Mouse (Mus musculus) cerebellum, adult 2 months (tissue): Measurements from ENCODE around the gene Arl4a. TPM values are rescaled to one million over a fixed set of nuclear protein-coding genes. Genes with fewer than 3 reads are reported as not detected.

Experiments
- DNase-seq, 2 experiments: peaks; one replicate each; pipeline ENCODE4 v3.0.0; 2021
- H3K27ac ChIP-seq: fragments of 200-500 bp; 2 replicates; pipeline ENCODE4 v1.5.1; 2012; ENCODE audit warnings: low read length, control low read depth, inconsistent platforms; ENCODE audit not compliant: insufficient read depth
- H3K27me3 ChIP-seq: fragments of 200-500 bp; 2 replicates; pipeline ENCODE4 v1.6.1; 2012; ENCODE audit warnings: inconsistent platforms, mild to moderate bottlenecking, low read length, moderate library complexity; ENCODE audit not compliant: control insufficient read depth, insufficient read depth
- H3K4me1 ChIP-seq: fragments of 200-500 bp; 2 replicates; pipeline ENCODE4 v1.6.1; 2011; ENCODE audit warnings: low read length; ENCODE audit not compliant: control insufficient read depth, insufficient read depth
- H3K4me3 ChIP-seq: fragments of 200-500 bp; replicated peaks from 2 replicates; pipeline ENCODE3; 2011; ENCODE audit warnings: mild to moderate bottlenecking, low read depth, low read length, control low read depth; ENCODE audit not compliant: insufficient read depth
- CTCF ChIP-seq: fragments of 200-500 bp; IDR thresholded peaks from 2 replicates; pipeline ENCODE4 v1.5.1; 2011; ENCODE audit warnings: low read depth, mild to moderate bottlenecking, control low read depth, low read length, moderate library complexity, borderline replicate concordance; ENCODE audit not compliant: insufficient read depth
- POLR2A ChIP-seq: fragments of 200-500 bp; IDR thresholded peaks from 2 replicates; pipeline ENCODE4 v1.6.1; 2011; ENCODE audit warnings: low read length, control low read depth, borderline replicate concordance; ENCODE audit not compliant: insufficient read depth
- WGBS: fragments of 180-500 bp; shearing (Covaris S2); methylation state at CpG from one replicate; pipeline ENCODE4 v1.1.7; 2018; 5-methylcytosine and 5-hydroxymethylcytosine counted together
- polyA plus RNA-seq: library from polyadenylated mRNA; depleted of rRNA; stranded (reverse); fragments of >200 nt; gene quantifications from 2 replicates; pipeline ENCODE4 v1.2.3, GENCODE M21; 2012

The Arl4a gene
- polyA plus RNA-seq, 1 experiment = 24.0 TPM

- no peaks in the 10 kb centered on the region for H3K4me1 ChIP-seq
- TF ChIP-seq POLR2A (no peak), CTCF (no peak)
- no peaks in the 10 kb centered on the region for H3K27me3 ChIP-seq
- H3K4me3 ChIP-seq = no peak overlapping the region
- DNase-seq = no peak
- H3K27ac ChIP-seq = no peak overlapping the region
- 91% methylated on average over 3 of the region's 3 CpGs for WGBS
These were observed 14.7 kb downstream of the Arl4a start for GRCm38 (mm10) chr12:40023014-40023642.

- Histone ChIP-seq H3K4me1 (no peaks in the 10 kb centered on the region), H3K4me3 (no peak overlapping the region), H3K27me3 (no peaks in the 10 kb centered on the region), H3K27ac (no peak overlapping the region)
- no peak for DNase-seq
- WGBS = 69% methylated on average over 3 of the region's 3 CpGs
- TF ChIP-seq CTCF = no peak
These were observed 15.5 kb downstream of the Arl4a start for GRCm38 (mm10) chr12:40022344-40022743.

- TF ChIP-seq CTCF (no peak), POLR2A (no peak)
- no peaks in the 10 kb centered on the region for H3K4me1 ChIP-seq
- no peak overlapping the region for H3K4me3 ChIP-seq
- H3K27ac ChIP-seq = no peak overlapping the region
- no peak for DNase-seq
- 82% methylated on average over 6 of the region's 6 CpGs for WGBS
- H3K27me3 ChIP-seq = no peaks in the 10 kb centered on the region
These were observed 19.8 kb downstream of the Arl4a start for GRCm38 (mm10) chr12:40017955-40018505.

GRCm38 (mm10) chr12:40016648-40017460 is 21.0 kb downstream of the Arl4a start:
- Histone ChIP-seq H3K27me3 (no peaks in the 10 kb centered on the region), H3K4me3 (peak overlapping the region; percentile 51), H3K27ac (no peak overlapping the region), H3K4me1 (no peaks in the 10 kb centered on the region)
- peak in 1 of 2 experiments; percentile 9 for DNase-seq
- no peak for TF ChIP-seq POLR2A
- TF ChIP-seq CTCF = no peak
- WGBS = 19% methylated on average over 19 of the region's 19 CpGs

- no peaks in the 10 kb centered on the region for H3K27me3 ChIP-seq
- H3K27ac ChIP-seq = no peak overlapping the region
- TF ChIP-seq POLR2A (no peak), CTCF (no peak)
- H3K4me3 ChIP-seq = no peak overlapping the region
- WGBS = 60% methylated on average over 9 of the region's 9 CpGs
- DNase-seq = no peak
- H3K4me1 ChIP-seq = no peaks in the 10 kb centered on the region
These were observed 21.8 kb downstream of the Arl4a start for GRCm38 (mm10) chr12:40016068-40016467.

- TF ChIP-seq POLR2A = no peak
- TF ChIP-seq CTCF = no peak
- Histone ChIP-seq H3K4me1 (no peaks in the 10 kb centered on the region), H3K27ac (no peak overlapping the region), H3K4me3 (no peak overlapping the region), H3K27me3 (no peaks in the 10 kb centered on the region)
- 50% methylated on average over 2 of the region's 2 CpGs for WGBS
- DNase-seq = no peak
These were observed 28.0 kb downstream of the Arl4a start for GRCm38 (mm10) chr12:40009866-40010265.

GRCm38 (mm10) chr12:40008459-40008858 is 29.4 kb downstream of the Arl4a start:
- Histone ChIP-seq H3K4me3 (no peak overlapping the region), H3K27ac (no peak overlapping the region), H3K27me3 (no peaks in the 10 kb centered on the region), H3K4me1 (no peaks in the 10 kb centered on the region)
- TF ChIP-seq POLR2A = no peak
- TF ChIP-seq CTCF = no peak
- DNase-seq = no peak
- 81% methylated on average over 3 of the region's 3 CpGs for WGBS

- 89% methylated on average over 2 of the region's 2 CpGs for WGBS
- Histone ChIP-seq H3K4me1 (no peaks in the 10 kb centered on the region), H3K4me3 (no peak overlapping the region), H3K27ac (no peak overlapping the region), H3K27me3 (no peaks in the 10 kb centered on the region)
- TF ChIP-seq CTCF (no peak), POLR2A (no peak)
- no peak for DNase-seq
These were observed 33.1 kb downstream of the Arl4a start for GRCm38 (mm10) chr12:40004766-40005165.
